Mouse (Mus musculus): Measurements from ENCODE around the gene Cdc20. TPM values are rescaled to one million over a fixed set of nuclear protein-coding genes. Genes with fewer than 3 reads are reported as not detected.

Cdc20 gene
- polyA plus RNA-seq, 1 experiment: 104 TPM

- no peaks in the 10 kb centered on the region for H3K27me3 ChIP-seq (replicated peaks)
- TF ChIP-seq GATA1 (IDR thresholded peaks at IDR 0.05; ENCODE audit: borderline replicate concordance, low read length) (no peak), FLI1 (IDR thresholded peaks at IDR 0.05; ENCODE audit: low read length) (no peak)
- H3K36me3 ChIP-seq (replicated peaks; ENCODE audit: low read length): peaks cover 83% of the 10 kb centered on the region
- no peaks in the 10 kb centered on the region for H3K9me3 ChIP-seq
- peaks cover 4% of the 10 kb centered on the region; the same call in 1 of the 2 replicates for H3K4me1 ChIP-seq
- H3K4me3 ChIP-seq (replicated peaks): no peak overlapping the region
Measured at GRCm38 (mm10) chr4:118401918-118402317, 35.2 kb downstream of the Cdc20 start.

GRCm38 (mm10) chr4:118401421-118401820 lies 35.7 kb downstream of the Cdc20 start:
- no peak overlapping the region for H3K4me3 ChIP-seq (replicated peaks)
- H3K36me3 ChIP-seq (replicated peaks; ENCODE audit: low read length): peaks cover 86% of the 10 kb centered on the region
- TF ChIP-seq FLI1 (IDR thresholded peaks at IDR 0.05; ENCODE audit: low read length): no peak
- no peak for TF ChIP-seq GATA1 (IDR thresholded peaks at IDR 0.05; ENCODE audit: borderline replicate concordance, low read length)
- H3K27me3 ChIP-seq (replicated peaks): no peaks in the 10 kb centered on the region
- no peaks in the 10 kb centered on the region for H3K9me3 ChIP-seq
- H3K4me1 ChIP-seq: peaks cover 2% of the 10 kb centered on the region; the same call in 1 of the 2 replicates

GRCm38 (mm10) chr4:118398400-118398799 lies 38.8 kb downstream of the Cdc20 start:
- H3K4me3 ChIP-seq (replicated peaks): no peak overlapping the region
- no peaks in the 10 kb centered on the region for H3K9me3 ChIP-seq
- TF ChIP-seq GATA1 (IDR thresholded peaks at IDR 0.05; ENCODE audit: borderline replicate concordance, low read length) (no peak), FLI1 (IDR thresholded peaks at IDR 0.05; ENCODE audit: low read length) (no peak)
- H3K4me1 ChIP-seq: peaks cover 7% of the 10 kb centered on the region
- no peaks in the 10 kb centered on the region for H3K27me3 ChIP-seq (replicated peaks)
- peaks cover 99% of the 10 kb centered on the region for H3K36me3 ChIP-seq (replicated peaks; ENCODE audit: low read length)

GRCm38 (mm10) chr4:118396433-118396832 lies 40.7 kb downstream of the Cdc20 start:
- Histone ChIP-seq H3K27me3 (replicated peaks) (no peaks in the 10 kb centered on the region), H3K4me3 (replicated peaks) (no peak overlapping the region), H3K9me3 (no peaks in the 10 kb centered on the region), H3K4me1 (peaks cover 7% of the 10 kb centered on the region), H3K36me3 (replicated peaks; ENCODE audit: low read length) (peaks cover 99% of the 10 kb centered on the region)
- TF ChIP-seq FLI1 (IDR thresholded peaks at IDR 0.05; ENCODE audit: low read length): no peak
- TF ChIP-seq GATA1 (IDR thresholded peaks at IDR 0.05; ENCODE audit: borderline replicate concordance, low read length): no peak

GRCm38 (mm10) chr4:118395289-118395688 lies 41.9 kb downstream of the Cdc20 start:
- Histone ChIP-seq H3K4me1 (peaks cover 7% of the 10 kb centered on the region), H3K36me3 (replicated peaks; ENCODE audit: low read length) (peaks cover 99% of the 10 kb centered on the region), H3K4me3 (replicated peaks) (no peak overlapping the region), H3K27me3 (replicated peaks) (no peaks in the 10 kb centered on the region), H3K9me3 (no peaks in the 10 kb centered on the region)
- TF ChIP-seq GATA1 (IDR thresholded peaks at IDR 0.05; ENCODE audit: borderline replicate concordance, low read length) (no peak), FLI1 (IDR thresholded peaks at IDR 0.05; ENCODE audit: low read length) (no peak)

- Histone ChIP-seq H3K9me3 (no peaks in the 10 kb centered on the region), H3K27me3 (replicated peaks) (no peaks in the 10 kb centered on the region), H3K4me1 (peaks cover 7% of the 10 kb centered on the region), H3K36me3 (replicated peaks; ENCODE audit: low read length) (peaks cover 99% of the 10 kb centered on the region), H3K4me3 (replicated peaks) (no peak overlapping the region)
- TF ChIP-seq FLI1 (IDR thresholded peaks at IDR 0.05; ENCODE audit: low read length): no peak
- TF ChIP-seq GATA1 (IDR thresholded peaks at IDR 0.05; ENCODE audit: borderline replicate concordance, low read length): no peak
Measured at GRCm38 (mm10) chr4:118394505-118394904, 42.6 kb downstream of the Cdc20 start.

GRCm38 (mm10) chr4:118390146-118390545 lies 47.0 kb downstream of the Cdc20 start:
- Histone ChIP-seq H3K36me3 (replicated peaks; ENCODE audit: low read length) (peaks cover 100% of the 10 kb centered on the region), H3K9me3 (no peaks in the 10 kb centered on the region)

GRCm38 (mm10) chr4:118387316-118387715 lies 49.8 kb downstream of the Cdc20 start:
- TF ChIP-seq GATA1 (IDR thresholded peaks at IDR 0.05; ENCODE audit: borderline replicate concordance, low read length) (no peak), FLI1 (IDR thresholded peaks at IDR 0.05; ENCODE audit: low read length) (no peak)
- Histone ChIP-seq H3K36me3 (replicated peaks; ENCODE audit: low read length) (peaks cover 100% of the 10 kb centered on the region), H3K4me3 (replicated peaks) (no peak overlapping the region)

More at GRCm38 (mm10) chr4:118390146-118390545, 47.0 kb downstream of the Cdc20 start:
- Histone ChIP-seq H3K4me1 (peaks cover 7% of the 10 kb centered on the region), H3K4me3 (replicated peaks) (no peak overlapping the region), H3K27me3 (replicated peaks) (no peaks in the 10 kb centered on the region)
- no peak for TF ChIP-seq FLI1 (IDR thresholded peaks at IDR 0.05; ENCODE audit: low read length)

GRCm38 (mm10) chr4:118383271-118383670 lies 53.9 kb downstream of the Cdc20 start:
- Histone ChIP-seq H3K9me3 (no peaks in the 10 kb centered on the region), H3K4me1 (no peaks in the 10 kb centered on the region; the same call in 1 of the 2 replicates), H3K36me3 (replicated peaks; ENCODE audit: low read length) (peaks cover 99% of the 10 kb centered on the region), H3K27me3 (replicated peaks) (no peaks in the 10 kb centered on the region), H3K4me3 (replicated peaks) (no peak overlapping the region)
- no peak for TF ChIP-seq GATA1 (IDR thresholded peaks at IDR 0.05; ENCODE audit: borderline replicate concordance, low read length)
- no peak for TF ChIP-seq FLI1 (IDR thresholded peaks at IDR 0.05; ENCODE audit: low read length)

More at GRCm38 (mm10) chr4:118387316-118387715, 49.8 kb downstream of the Cdc20 start:
- no peaks in the 10 kb centered on the region for H3K4me1 ChIP-seq
- H3K9me3 ChIP-seq: no peaks in the 10 kb centered on the region
- no peaks in the 10 kb centered on the region for H3K27me3 ChIP-seq (replicated peaks)

Other genes with a start within 250 kb of the Cdc20 start
- 0.41 and 1.1 TPM in 2 replicates for gene Ptprf, start 145.9 kb downstream of the Cdc20 start, polyA plus RNA-seq (2012; ENCODE audit: insufficient read depth, low replicate concordance)
- gene Szt2, start 28.1 kb downstream of the Cdc20 start, polyA plus RNA-seq (2012; ENCODE audit: insufficient read depth, low replicate concordance): 23.1 and 33.1 TPM in 2 replicates
- 12.6 and 39.3 TPM in 2 replicates for gene Med8, start 28.0 kb downstream of the Cdc20 start, polyA plus RNA-seq (2012; ENCODE audit: insufficient read depth, low replicate concordance)
- gene Elovl1, start 9.3 kb downstream of the Cdc20 start, polyA plus RNA-seq (2012; ENCODE audit: insufficient read depth, low replicate concordance): 148 and 265 TPM in 2 replicates
- 425 and 2,158 TPM in 2 replicates for gene Mpl, start 20.2 kb upstream of the Cdc20 start, polyA plus RNA-seq (2012; ENCODE audit: insufficient read depth, low replicate concordance)
- 32.0 and 48.6 TPM in 2 replicates for gene Tie1, start 52.7 kb upstream of the Cdc20 start, polyA plus RNA-seq (2012; ENCODE audit: insufficient read depth, low replicate concordance)
- 64.9 and 160 TPM in 2 replicates for gene 2610528J11Rik, start 89.6 kb upstream of the Cdc20 start, polyA plus RNA-seq (2012; ENCODE audit: insufficient read depth, low replicate concordance)
- gene Tmem125, start 106.7 kb upstream of the Cdc20 start, polyA plus RNA-seq (2012; ENCODE audit: insufficient read depth, low replicate concordance): 0.22 TPM in 1 of 2 replicates, not detected in the other
- not detected in 2 replicates for gene Cfap57, start 183.4 kb upstream of the Cdc20 start, polyA plus RNA-seq (2012; ENCODE audit: insufficient read depth, low replicate concordance)
- 1.1 and 21.0 TPM in 2 replicates for gene Ebna1bp2, start 183.4 kb upstream of the Cdc20 start, polyA plus RNA-seq (2012; ENCODE audit: insufficient read depth, low replicate concordance)
- 0.08 TPM in 1 of 2 replicates, not detected in the other for gene Olfr62, start 221.6 kb upstream of the Cdc20 start, polyA plus RNA-seq (2012; ENCODE audit: insufficient read depth, low replicate concordance)

Data from megakaryocyte, embryonic 14.5 days (primary cell).